Mouse (Mus musculus): ENCODE results near the gene Pdlim3. TPM values are rescaled to one million over a fixed set of nuclear protein-coding genes. Genes with fewer than 3 reads are reported as not detected.
A peak's percentile ranks its signal among the peaks of the same experiment; 100 is the strongest.
"Not testable (repeated sequence)": the region's sequence is repeated elsewhere in the genome, so short reads cannot be mapped to it uniquely, and the experiment has no call there.

The Pdlim3 gene
- 16.9 and 24.1 TPM in 2 replicates for polyA plus RNA-seq (2015; fragmentation: Nextera tagmentation; extraction: Ambion mirVana)

GRCm38 (mm10) chr8:45885202-45885685 is at the start of gene Pdlim3:
Gene Pdlim3, plus strand, starts transcription at chr8:45885461.
- Histone ChIP-seq H3K9ac (ENCODE audit: low read depth, low read length) (peak within 1 kb of the TSS; percentile 11; the same call in 1 of the 2 replicates), H3K9me3 (replicated peaks; ENCODE audit: control insufficient read depth, low read length, poor library complexity, severe bottlenecking) (no peaks in the 10 kb centered on the region), H3K27me3 (ENCODE audit: control insufficient read depth, insufficient read depth, low read depth, low read length) (no peaks in the 10 kb centered on the region), H3K4me2 (ENCODE audit: low read length) (peak within 1 kb of the TSS; percentile 71), H3K27ac (ENCODE audit: low read length) (no peak within 1 kb of the TSS), H3K4me1 (ENCODE audit: control insufficient read depth, insufficient read depth, low read length) (peaks cover 14% of the 10 kb centered on the region), H3K36me3 (ENCODE audit: control insufficient read depth, insufficient read depth, low read length) (no peaks in the 10 kb centered on the region), H3K4me3 (ENCODE audit: low read depth, low read length) (peak within 1 kb of the TSS; percentile 34)
- 1% methylated on average over 22 of the region's 22 CpGs for WGBS
- peak; percentile 62 for ATAC-seq

- 0 out of 2 replicates have a peak, but pooled peaks cover 2% of the 10 kb centered on the region for H3K4me1 ChIP-seq (ENCODE audit: control insufficient read depth, insufficient read depth, low read length)
- no peak overlapping the region for H3K4me3 ChIP-seq (ENCODE audit: low read depth, low read length)
- H3K27me3 ChIP-seq (ENCODE audit: control insufficient read depth, insufficient read depth, low read depth, low read length) = no peaks in the 10 kb centered on the region
- H3K9me3 ChIP-seq (replicated peaks; ENCODE audit: control insufficient read depth, low read length, poor library complexity, severe bottlenecking) = no peaks in the 10 kb centered on the region
- H3K36me3 ChIP-seq (ENCODE audit: control insufficient read depth, insufficient read depth, low read length) = no peaks in the 10 kb centered on the region
- no peak overlapping the region for H3K27ac ChIP-seq (ENCODE audit: low read length)
- ATAC-seq = no peak
- 62% methylated on average over 5 of the region's 5 CpGs for WGBS
- no peak overlapping the region for H3K9ac ChIP-seq (ENCODE audit: low read depth, low read length)
- no peak overlapping the region for H3K4me2 ChIP-seq (ENCODE audit: low read length)
Observed at GRCm38 (mm10) chr8:45843306-45843705, 42.0 kb upstream of the Pdlim3 start.

GRCm38 (mm10) chr8:45844097-45844885 is 41.0 kb upstream of the Pdlim3 start:
- ATAC-seq = peak; percentile 89
- H3K4me2 ChIP-seq (ENCODE audit: low read length) = no peak overlapping the region
- H3K4me3 ChIP-seq (ENCODE audit: low read depth, low read length) = no peak overlapping the region
- no peaks in the 10 kb centered on the region for H3K27me3 ChIP-seq (ENCODE audit: control insufficient read depth, insufficient read depth, low read depth, low read length)
- no peaks in the 10 kb centered on the region for H3K9me3 ChIP-seq (replicated peaks; ENCODE audit: control insufficient read depth, low read length, poor library complexity, severe bottlenecking)
- 54% methylated on average over 6 of the region's 6 CpGs for WGBS
- H3K36me3 ChIP-seq (ENCODE audit: control insufficient read depth, insufficient read depth, low read length) = no peaks in the 10 kb centered on the region
- H3K9ac ChIP-seq (ENCODE audit: low read depth, low read length) = no peak overlapping the region
- no peak overlapping the region for H3K27ac ChIP-seq (ENCODE audit: low read length)
- H3K4me1 ChIP-seq (ENCODE audit: control insufficient read depth, insufficient read depth, low read length) = 0 out of 2 replicates have a peak, but pooled peaks cover 2% of the 10 kb centered on the region

GRCm38 (mm10) chr8:45844911-45845481 is 40.3 kb upstream of the Pdlim3 start:
- WGBS = 53% methylated on average over 14 of the region's 14 CpGs
- Histone ChIP-seq H3K4me3 (ENCODE audit: low read depth, low read length) (no peak overlapping the region), H3K27ac (ENCODE audit: low read length) (no peak overlapping the region), H3K4me1 (ENCODE audit: control insufficient read depth, insufficient read depth, low read length) (0 out of 2 replicates have a peak, but pooled peaks cover 2% of the 10 kb centered on the region), H3K9me3 (replicated peaks; ENCODE audit: control insufficient read depth, low read length, poor library complexity, severe bottlenecking) (no peaks in the 10 kb centered on the region), H3K36me3 (ENCODE audit: control insufficient read depth, insufficient read depth, low read length) (no peaks in the 10 kb centered on the region), H3K4me2 (ENCODE audit: low read length) (no peak overlapping the region), H3K27me3 (ENCODE audit: control insufficient read depth, insufficient read depth, low read depth, low read length) (no peaks in the 10 kb centered on the region), H3K9ac (ENCODE audit: low read depth, low read length) (no peak overlapping the region)
- 0 out of 2 replicates have a peak, but pooled peaks have one; percentile 51 for ATAC-seq

GRCm38 (mm10) chr8:45845906-45846305 is 39.4 kb upstream of the Pdlim3 start:
- Histone ChIP-seq H3K4me1 (ENCODE audit: control insufficient read depth, insufficient read depth, low read length) (0 out of 2 replicates have a peak, but pooled peaks cover 2% of the 10 kb centered on the region), H3K36me3 (ENCODE audit: control insufficient read depth, insufficient read depth, low read length) (no peaks in the 10 kb centered on the region), H3K9me3 (replicated peaks; ENCODE audit: control insufficient read depth, low read length, poor library complexity, severe bottlenecking) (no peaks in the 10 kb centered on the region), H3K4me2 (ENCODE audit: low read length) (no peak overlapping the region), H3K27me3 (ENCODE audit: control insufficient read depth, insufficient read depth, low read depth, low read length) (no peaks in the 10 kb centered on the region), H3K9ac (ENCODE audit: low read depth, low read length) (no peak overlapping the region), H3K4me3 (ENCODE audit: low read depth, low read length) (no peak overlapping the region), H3K27ac (ENCODE audit: low read length) (no peak overlapping the region)
- no peak for ATAC-seq
- 70% methylated on average over 4 of the region's 4 CpGs for WGBS

- 96% methylated on average over 4 of the region's 4 CpGs for WGBS
- Histone ChIP-seq H3K9ac (ENCODE audit: low read depth, low read length) (no peak overlapping the region), H3K4me3 (ENCODE audit: low read depth, low read length) (no peak overlapping the region), H3K36me3 (ENCODE audit: control insufficient read depth, insufficient read depth, low read length) (no peaks in the 10 kb centered on the region), H3K4me1 (ENCODE audit: control insufficient read depth, insufficient read depth, low read length) (no peaks in the 10 kb centered on the region), H3K4me2 (ENCODE audit: low read length) (no peak overlapping the region), H3K27me3 (ENCODE audit: control insufficient read depth, insufficient read depth, low read depth, low read length) (no peaks in the 10 kb centered on the region), H3K9me3 (replicated peaks; ENCODE audit: control insufficient read depth, low read length, poor library complexity, severe bottlenecking) (no peaks in the 10 kb centered on the region), H3K27ac (ENCODE audit: low read length) (no peak overlapping the region)
- ATAC-seq = no peak
Observed at GRCm38 (mm10) chr8:45855118-45855517, 30.1 kb upstream of the Pdlim3 start.

GRCm38 (mm10) chr8:45857734-45858133 is 27.5 kb upstream of the Pdlim3 start:
- Histone ChIP-seq H3K36me3 (ENCODE audit: control insufficient read depth, insufficient read depth, low read length) (no peaks in the 10 kb centered on the region), H3K4me3 (ENCODE audit: low read depth, low read length) (no peak overlapping the region), H3K27me3 (ENCODE audit: control insufficient read depth, insufficient read depth, low read depth, low read length) (no peaks in the 10 kb centered on the region), H3K4me2 (ENCODE audit: low read length) (no peak overlapping the region), H3K4me1 (ENCODE audit: control insufficient read depth, insufficient read depth, low read length) (no peaks in the 10 kb centered on the region), H3K9me3 (replicated peaks; ENCODE audit: control insufficient read depth, low read length, poor library complexity, severe bottlenecking) (no peaks in the 10 kb centered on the region), H3K9ac (ENCODE audit: low read depth, low read length) (no peak overlapping the region), H3K27ac (ENCODE audit: low read length) (no peak overlapping the region)
- no peak for ATAC-seq
- 45% methylated on average over 5 of the region's 5 CpGs for WGBS

GRCm38 (mm10) chr8:45858391-45858790 is 26.9 kb upstream of the Pdlim3 start:
- no peaks in the 10 kb centered on the region for H3K9me3 ChIP-seq (replicated peaks; ENCODE audit: control insufficient read depth, low read length, poor library complexity, severe bottlenecking)
- no peak for ATAC-seq
- no peak overlapping the region for H3K9ac ChIP-seq (ENCODE audit: low read depth, low read length)
- no peak overlapping the region for H3K4me3 ChIP-seq (ENCODE audit: low read depth, low read length)
- H3K4me1 ChIP-seq (ENCODE audit: control insufficient read depth, insufficient read depth, low read length) = no peaks in the 10 kb centered on the region
- H3K36me3 ChIP-seq (ENCODE audit: control insufficient read depth, insufficient read depth, low read length) = no peaks in the 10 kb centered on the region
- no peak overlapping the region for H3K4me2 ChIP-seq (ENCODE audit: low read length)
- 40% methylated on average over 9 of the region's 9 CpGs for WGBS
- H3K27ac ChIP-seq (ENCODE audit: low read length) = no peak overlapping the region
- H3K27me3 ChIP-seq (ENCODE audit: control insufficient read depth, insufficient read depth, low read depth, low read length) = no peaks in the 10 kb centered on the region

GRCm38 (mm10) chr8:45871587-45871986 is 13.7 kb upstream of the Pdlim3 start:
- not testable (repeated sequence) for H3K4me2 ChIP-seq (ENCODE audit: low read length); H3K27me3 ChIP-seq (ENCODE audit: control insufficient read depth, insufficient read depth, low read depth, low read length); ATAC-seq; H3K36me3 ChIP-seq (ENCODE audit: control insufficient read depth, insufficient read depth, low read length); H3K27ac ChIP-seq (ENCODE audit: low read length); H3K4me3 ChIP-seq (ENCODE audit: low read depth, low read length); H3K9me3 ChIP-seq (replicated peaks; ENCODE audit: control insufficient read depth, low read length, poor library complexity, severe bottlenecking); H3K4me1 ChIP-seq (ENCODE audit: control insufficient read depth, insufficient read depth, low read length); H3K9ac ChIP-seq (ENCODE audit: low read depth, low read length)
- WGBS = 89% methylated on average over 11 of the region's 11 CpGs

All from midbrain, embryonic 16.5 days (tissue).